Mouse (Mus musculus) forebrain, embryonic 11.5 days (tissue): Measurements from ENCODE around the gene Cd200. TPM values are rescaled to one million over a fixed set of nuclear protein-coding genes. Genes with fewer than 3 reads are reported as not detected.

Source experiments
- ATAC-seq: fragments of 200-750 bp; cut with Nextera tagmentation; replicated peaks from 2 replicates; pipeline ENCODE4 v1.8.0; 2017; ENCODE audit warnings: moderate TSS enrichment; ENCODE audit not compliant: low FRiP score
- DNase-seq: peaks from one replicate; pipeline ENCODE4 v3.0.0-alpha.2; 2017; ENCODE audit warnings: low spot score
- H3K27ac ChIP-seq: fragments of 300-500 bp; sonication (generic); 2 replicates; pipeline ENCODE4 v1.5.1; 2014; ENCODE audit warnings: low read depth, low read length
- H3K27me3 ChIP-seq: fragments of 300-500 bp; sonication (generic); 2 replicates; pipeline ENCODE4 v1.6.1; 2014; ENCODE audit warnings: mild to moderate bottlenecking, low read length, mixed read lengths; ENCODE audit not compliant: control insufficient read depth, insufficient read depth
- H3K36me3 ChIP-seq: fragments of 300-500 bp; sonication (generic); 2 replicates; pipeline ENCODE4 v1.6.1; 2014; ENCODE audit warnings: mild to moderate bottlenecking, low read length, moderate library complexity, mixed read lengths; ENCODE audit not compliant: control insufficient read depth, insufficient read depth
- H3K4me1 ChIP-seq: fragments of 300-500 bp; sonication (generic); replicated peaks from 2 replicates; pipeline ENCODE4 v1.6.1; 2014; ENCODE audit warnings: low read length, mixed read lengths; ENCODE audit not compliant: control insufficient read depth, insufficient read depth
- H3K4me2 ChIP-seq: fragments of 300-500 bp; sonication (generic); 2 replicates; pipeline ENCODE4 v1.6.1; 2014; ENCODE audit warnings: low read depth, mild to moderate bottlenecking, low read length, moderate library complexity, mixed read lengths; ENCODE audit not compliant: severe bottlenecking
- H3K4me3 ChIP-seq: fragments of 300-500 bp; sonication (generic); 2 replicates; pipeline ENCODE4 v1.5.1; 2014; ENCODE audit warnings: low read depth, low read length
- H3K9ac ChIP-seq: fragments of 300-500 bp; sonication (generic); 2 replicates; pipeline ENCODE4 v1.6.1; 2014; ENCODE audit warnings: low read length
- H3K9me3 ChIP-seq: fragments of 300-500 bp; sonication (generic); 2 replicates; pipeline ENCODE4 v1.6.1; 2016; ENCODE audit warnings: low read length, mixed read lengths; ENCODE audit not compliant: control insufficient read depth
- WGBS: fragments of 180-500 bp; shearing (Covaris S2); extraction: QIAGEN DNeasy Blood & Tissue Kit; methylation state at CpG from one replicate; pipeline ENCODE4 v1.1.7; 2014; 5-methylcytosine and 5-hydroxymethylcytosine counted together
- polyA plus RNA-seq: library from polyadenylated mRNA; unstranded; fragments of >200 nt; fragmentation: Nextera tagmentation; extraction: Ambion mirVana; gene quantifications from 2 replicates; pipeline ENCODE4 v1.2.1, GENCODE M21; 2014

The Cd200 gene
- polyA plus RNA-seq, 1 experiment from 2014 or later: 27.3 TPM

DNA sequence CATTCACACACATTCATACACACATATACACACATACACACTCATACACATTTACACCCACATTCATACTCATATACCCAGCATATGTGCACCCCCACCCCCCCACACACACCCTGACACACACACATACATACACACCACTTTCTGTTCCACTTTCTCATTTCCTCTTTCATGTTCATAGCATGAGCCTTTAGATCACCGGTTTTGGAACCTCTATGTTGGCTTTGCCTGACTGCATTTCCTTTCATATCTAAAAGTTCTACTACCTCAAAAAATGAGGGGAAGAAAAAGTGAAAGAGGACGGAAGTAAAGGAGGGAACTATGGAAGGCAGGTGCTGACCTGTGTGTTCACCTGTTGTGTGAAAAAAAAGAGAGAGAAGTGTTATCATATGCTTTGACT, 19.0 kb downstream of the Cd200 start:
- no peaks in the 10 kb centered on the region for H3K36me3 ChIP-seq

GRCm38 (mm10) chr16:45389041-45389440, 19.8 kb downstream of the Cd200 start:
- 91% methylated on average over 2 of the region's 2 CpGs for whole genome bisulfite sequencing
- Histone ChIP-seq H3K9ac (no peak overlapping the region), H3K4me2 (no peak overlapping the region), H3K27ac (no peak overlapping the region), H3K9me3 (no peaks in the 10 kb centered on the region), H3K36me3 (no peaks in the 10 kb centered on the region), H3K4me1 (0 out of 2 replicates have a peak, but pooled peaks cover 2% of the 10 kb centered on the region), H3K4me3 (no peak overlapping the region), H3K27me3 (no peaks in the 10 kb centered on the region)
- ATAC-seq: no peak
- no peak for DNase-seq

More for the DNA sequence above, 19.0 kb downstream of the Cd200 start:
- H3K4me2 ChIP-seq: no peak overlapping the region
- WGBS: 86% methylated on average over 2 of the region's 2 CpGs
- H3K9ac ChIP-seq: no peak overlapping the region
- DNase-seq (no peak), ATAC-seq (no peak)
- H3K4me1 ChIP-seq: 0 out of 2 replicates have a peak, but pooled peaks cover 2% of the 10 kb centered on the region
- no peak overlapping the region for H3K27ac ChIP-seq
- H3K9me3 ChIP-seq: no peaks in the 10 kb centered on the region
- no peak overlapping the region for H3K4me3 ChIP-seq
- H3K27me3 ChIP-seq: no peaks in the 10 kb centered on the region

- H3K27ac ChIP-seq: no peak overlapping the region
- 79% methylated on average over 3 of the region's 3 CpGs for WGBS
- H3K4me3 ChIP-seq: no peak overlapping the region
- H3K27me3 ChIP-seq: no peaks in the 10 kb centered on the region
- H3K36me3 ChIP-seq: no peaks in the 10 kb centered on the region
- no peak overlapping the region for H3K4me2 ChIP-seq
- DNase-seq: no peak
- no peak overlapping the region for H3K9ac ChIP-seq
- ATAC-seq: no peak
- no peaks in the 10 kb centered on the region for H3K9me3 ChIP-seq
- no peaks in the 10 kb centered on the region for H3K4me1 ChIP-seq
Measured at GRCm38 (mm10) chr16:45381811-45382210, 27.0 kb downstream of the Cd200 start.

- 80% methylated on average over 3 of the region's 3 CpGs for WGBS
- Histone ChIP-seq H3K4me1 (no peaks in the 10 kb centered on the region), H3K9ac (no peak overlapping the region), H3K4me2 (no peak overlapping the region), H3K36me3 (no peaks in the 10 kb centered on the region), H3K27me3 (no peaks in the 10 kb centered on the region), H3K4me3 (no peak overlapping the region), H3K9me3 (no peaks in the 10 kb centered on the region), H3K27ac (no peak overlapping the region)
- ATAC-seq (no peak), DNase-seq (no peak)
Measured at GRCm38 (mm10) chr16:45378959-45379358, 29.9 kb downstream of the Cd200 start.

DNA sequence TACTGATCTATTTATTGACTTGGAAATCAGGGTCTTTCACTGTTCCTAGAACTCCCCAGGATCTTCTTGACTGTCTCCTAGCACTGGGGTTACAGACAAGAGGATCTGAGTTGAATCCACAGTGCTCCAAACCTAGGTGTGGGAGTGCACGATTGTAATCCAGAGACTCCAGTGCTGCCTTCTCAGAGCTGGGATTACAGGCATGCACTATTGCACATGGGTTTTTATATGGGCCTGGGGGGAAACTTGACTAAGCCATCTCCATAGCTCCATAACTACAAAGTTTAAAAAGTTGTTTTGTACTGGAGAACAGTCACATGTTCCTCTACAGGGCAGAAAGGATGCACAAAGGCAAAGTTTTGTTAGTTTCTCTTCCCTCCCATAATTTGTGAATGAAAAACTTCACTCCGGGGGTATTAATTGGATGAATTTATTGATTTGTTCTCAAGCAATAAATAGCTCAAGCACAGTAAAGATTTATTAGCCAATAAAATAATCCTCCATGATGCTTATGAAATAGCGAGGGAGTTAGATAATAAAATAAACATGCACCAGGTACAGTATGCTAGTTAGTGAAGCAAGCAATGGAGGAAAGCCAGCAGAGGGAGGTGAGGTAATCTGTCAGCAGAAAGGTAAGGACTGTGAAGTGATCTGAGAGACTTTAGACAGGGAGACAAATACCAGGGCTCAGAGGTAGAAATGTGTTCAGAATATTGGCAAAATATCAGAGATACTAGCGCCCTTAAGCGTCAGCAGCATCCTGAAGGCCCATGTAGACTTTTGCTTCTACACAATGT, 30.5 kb downstream of the Cd200 start:
- Histone ChIP-seq H3K27ac (no peak overlapping the region), H3K9me3 (no peaks in the 10 kb centered on the region), H3K27me3 (no peaks in the 10 kb centered on the region), H3K4me1 (no peaks in the 10 kb centered on the region), H3K9ac (no peak overlapping the region), H3K4me2 (no peak overlapping the region), H3K36me3 (no peaks in the 10 kb centered on the region), H3K4me3 (no peak overlapping the region)
- ATAC-seq (no peak), DNase-seq (no peak)
- WGBS: 95% methylated on average over 5 of the region's 5 CpGs

DNA sequence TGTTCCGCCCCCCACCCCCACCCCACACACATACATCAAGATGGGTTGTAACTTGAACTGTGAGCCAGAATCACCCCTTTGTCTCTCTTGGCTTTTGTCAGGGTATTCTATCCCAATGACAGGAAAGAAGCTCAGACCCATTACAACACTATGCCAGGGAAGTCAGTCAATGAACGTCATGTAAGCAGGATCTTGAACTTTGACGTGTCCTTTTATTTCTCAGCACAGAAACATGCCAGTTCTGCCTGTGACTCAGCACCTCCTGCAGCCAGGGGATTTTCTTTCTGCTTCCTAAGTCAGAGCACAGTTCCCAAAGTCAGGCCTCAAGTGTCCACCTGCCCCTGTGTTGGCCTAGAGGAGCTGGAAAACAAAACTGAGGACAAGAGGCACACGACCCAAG, 31.5 kb downstream of the Cd200 start:
- ATAC-seq: no peak
- no peak for DNase-seq
- H3K4me2 ChIP-seq: no peak overlapping the region
- no peak overlapping the region for H3K4me3 ChIP-seq
- no peak overlapping the region for H3K9ac ChIP-seq
- no peaks in the 10 kb centered on the region for H3K4me1 ChIP-seq
- no peaks in the 10 kb centered on the region for H3K9me3 ChIP-seq
- 86% methylated on average over 4 of the region's 4 CpGs for WGBS
- H3K27ac ChIP-seq: no peak overlapping the region
- H3K27me3 ChIP-seq: no peaks in the 10 kb centered on the region
- H3K36me3 ChIP-seq: no peaks in the 10 kb centered on the region

- DNase-seq: no peak
- Histone ChIP-seq H3K9ac (no peak overlapping the region), H3K4me3 (no peak overlapping the region), H3K9me3 (no peaks in the 10 kb centered on the region), H3K27me3 (no peaks in the 10 kb centered on the region), H3K36me3 (no peaks in the 10 kb centered on the region), H3K27ac (no peak overlapping the region), H3K4me1 (no peaks in the 10 kb centered on the region), H3K4me2 (no peak overlapping the region)
- 65% methylated on average over 2 of the region's 2 CpGs for WGBS
- ATAC-seq: no peak
Measured at GRCm38 (mm10) chr16:45376812-45377211, 32.0 kb downstream of the Cd200 start.

GRCm38 (mm10) chr16:45376294-45376693, 32.6 kb downstream of the Cd200 start:
- Histone ChIP-seq H3K4me3 (no peak overlapping the region), H3K27ac (no peak overlapping the region), H3K27me3 (no peaks in the 10 kb centered on the region), H3K4me1 (no peaks in the 10 kb centered on the region), H3K9ac (no peak overlapping the region), H3K36me3 (no peaks in the 10 kb centered on the region), H3K4me2 (no peak overlapping the region), H3K9me3 (no peaks in the 10 kb centered on the region)
- DNase-seq (no peak), ATAC-seq (no peak)
- WGBS: 76% methylated on average over 4 of the region's 4 CpGs
